In genomic region chr2:173585387-173586117, GRCm38 (mm10) we compare ENCODE assay signal across 9 mouse cellular contexts. TPM values are rescaled to one million over a fixed set of nuclear protein-coding genes. Genes with fewer than 3 reads are reported as not detected.
DNase-seq lines count a peak whose midpoint lies in the region; ATAC-seq and TF ChIP-seq lines count a peak whose summit lies in the region.
"Had no signal": no experiment of that assay in that cellular context is flagged by ENCODE, and none has a peak within 500 bp of the region (broad histone marks: within the 10 kb centered on the region; RNA-seq: fewer than 3 reads in every experiment).

No protein-coding gene starts in this region.

- peak overlapping the region; percentile 1; the same call in 1 of the 2 replicates for H3K4me3 ChIP-seq in left cerebral cortex, adult 2 months
- peak overlapping the region; percentile 44 for H3K4me3 ChIP-seq in embryonic facial prominence, embryonic 13.5 days
- peak overlapping the region; percentile 48 for H3K4me3 ChIP-seq in hindbrain, embryonic 16.5 days (ENCODE audit: low read length)

- peak overlapping the region; percentile 58 for H3K9ac ChIP-seq in embryonic facial prominence, embryonic 13.5 days
- peak overlapping the region; percentile 58 for H3K9ac ChIP-seq in hindbrain, embryonic 16.5 days (ENCODE audit: low read depth, low read length)

- H3K36me3 ChIP-seq in embryonic facial prominence, embryonic 13.5 days = peaks cover 21% of the 10 kb centered on the region
- no peaks in the 10 kb centered on the region for H3K36me3 ChIP-seq in hindbrain, embryonic 16.5 days (ENCODE audit: control insufficient read depth, insufficient read depth, low read length)

- TF ChIP-seq CTCF in left cerebral cortex, adult 2 months (IDR thresholded peaks at IDR 0.05) = no peak; the same call in 1 of the 2 replicates

- 0 out of 2 replicates have a peak, but pooled peaks cover 3% of the 10 kb centered on the region for H3K9me3 ChIP-seq in embryonic facial prominence, embryonic 13.5 days
- peaks cover 4% of the 10 kb centered on the region for H3K9me3 ChIP-seq in hindbrain, embryonic 16.5 days (ENCODE audit: control insufficient read depth, low read length)

- under 1% methylated on average over 54 of the region's 54 CpGs for WGBS in embryonic facial prominence, embryonic 13.5 days
- under 1% methylated on average over 54 of the region's 54 CpGs for WGBS in hindbrain, embryonic 16.5 days

- intact Hi-C loops in left cerebral cortex, adult 2 months (cut with DNase I) = loop anchor here (2.0 to 10.0 kb wide), 4 partner anchors 491 to 1317 kb away; partner anchors contain the start of genes Gnas and Stx16

- peaks cover 14% of the 10 kb centered on the region for H3K4me1 ChIP-seq in embryonic facial prominence, embryonic 13.5 days
- H3K4me1 ChIP-seq in hindbrain, embryonic 16.5 days (ENCODE audit: control insufficient read depth, insufficient read depth, low read depth, low read length) = peaks cover 9% of the 10 kb centered on the region; the same call in 1 of the 2 replicates

- ATAC-seq in embryonic facial prominence, embryonic 13.5 days (ENCODE audit: insufficient number of reproducible peaks, insufficient read depth, low FRiP score, low TSS enrichment, low read depth) = no peak
- peak; percentile 94 for ATAC-seq in hindbrain, embryonic 16.5 days
- ATAC-seq in megakaryocyte progenitor cell, adult 5-6 weeks (replicated peaks; ENCODE audit: poor library complexity) = peak; percentile 20

- DNase-seq in left cerebral cortex, adult 2 months (ENCODE audit: extremely low spot score in 1 of 2, low spot score in 2 of 2) = peak in 1 of 2 experiments; percentile 28
- DNase-seq in left cerebral cortex, adult 9 months (ENCODE audit: low spot score in 2 of 2) = no peak
- DNase-seq in adrenal gland, postnatal 14 days = peak; percentile 24
- peak; percentile 52 for DNase-seq in thymus, postnatal 0 days (ENCODE audit: low spot score)
- DNase-seq in spleen, postnatal 4 days (ENCODE audit: low spot score in 2 of 2) = no peak

- H3K27me3 ChIP-seq in embryonic facial prominence, embryonic 13.5 days = peaks cover 49% of the 10 kb centered on the region
- H3K27me3 ChIP-seq in hindbrain, embryonic 16.5 days (replicated peaks; ENCODE audit: control insufficient read depth, insufficient read depth, low read length) = peaks cover 9% of the 10 kb centered on the region

- no peak overlapping the region for H3K27ac ChIP-seq in left cerebral cortex, adult 2 months
- 0 out of 2 replicates have a peak overlapping the region, but pooled peaks have one; percentile 22 for H3K27ac ChIP-seq in embryonic facial prominence, embryonic 13.5 days
- H3K27ac ChIP-seq in hindbrain, embryonic 16.5 days (ENCODE audit: low read depth, low read length) = peak overlapping the region; percentile 16; the same call in 1 of the 2 replicates

- H3K4me2 ChIP-seq in embryonic facial prominence, embryonic 13.5 days = peak overlapping the region; percentile 74
- peak overlapping the region; percentile 63 for H3K4me2 ChIP-seq in hindbrain, embryonic 16.5 days (ENCODE audit: low read length)

RNA-seq across cellular contexts. Expression of gene Ankrd60, which starts 7.4 kb away (rescaled TPM):
- not detected for total RNA-seq in left cerebral cortex, adult 2 months (2021)
- total RNA-seq in adrenal gland, postnatal 14 days (2021) = not detected in 2 replicates
- not detected in 2 replicates for polyA plus RNA-seq in embryonic facial prominence, embryonic 13.5 days (2015; fragmentation: Nextera tagmentation; extraction: Ambion mirVana)
- not detected in 2 replicates for polyA plus RNA-seq in hindbrain, embryonic 16.5 days (2015; fragmentation: Nextera tagmentation; extraction: Ambion mirVana)
- total RNA-seq in megakaryocyte progenitor cell, adult 5-6 weeks (2015) = 0.88 TPM in 1 of 2 replicates, not detected in the other
- total RNA-seq in megakaryocyte progenitor cell, adult 5-6 weeks (2017) = not detected in 2 replicates
- 0.30 TPM in 1 of 2 replicates, not detected in the other for polyA plus RNA-seq in thymus, postnatal 0 days (2015; fragmentation: Nextera tagmentation; extraction: Ambion mirVana)
- polyA plus RNA-seq: cerebellum, adult 2 months had no signal

Comparison
In these comparisons a context has a peak if more than half of its experiments do, and no peak if none do; other contexts are left out.
1. DNase-seq: peak in adrenal gland, postnatal 14 days (single experiment) and thymus, postnatal 0 days (single experiment); none in left cerebral cortex, adult 9 months (0 of 2) and spleen, postnatal 4 days (0 of 2).
2. Peak in every context shown above with its lines, with median percentiles within 50 percentile points of each other: H3K4me3 ChIP-seq.